In the genomic region with DNA sequence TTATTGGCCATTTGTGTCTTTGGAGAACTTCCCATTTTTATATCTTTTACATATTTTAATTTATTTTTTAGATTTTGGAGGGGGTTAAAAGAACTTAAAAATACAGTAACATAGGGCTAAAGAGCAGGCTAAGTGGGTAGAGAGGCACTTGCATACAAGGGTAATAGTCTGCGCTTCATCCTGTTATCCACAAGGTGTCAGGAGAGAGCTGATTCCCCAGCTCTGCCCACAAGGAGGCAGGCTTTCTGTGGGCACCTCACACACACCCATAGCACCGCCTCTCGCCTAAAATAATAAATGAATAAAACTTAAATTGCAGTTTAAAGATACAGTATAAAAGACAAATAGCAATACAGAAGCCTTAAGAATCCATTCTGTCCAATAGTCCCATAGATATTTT, we compare ENCODE assay signal across 10 mouse cellular contexts. TPM values are rescaled to one million over a fixed set of nuclear protein-coding genes. Genes with fewer than 3 reads are reported as not detected.
DNase-seq lines count a peak whose midpoint lies in the region; ATAC-seq and TF ChIP-seq lines count a peak whose summit lies in the region.
"Had no signal": no experiment of that assay in that cellular context is flagged by ENCODE, and none has a peak within 500 bp of the region (broad histone marks: within the 10 kb centered on the region; RNA-seq: fewer than 3 reads in every experiment).

No protein-coding gene starts in this region.

- H3K36me3 ChIP-seq in C2C12 (ENCODE audit: control insufficient read depth, insufficient read depth) (no peaks in the 10 kb centered on the region), MEL (ENCODE audit: control insufficient read depth in 1 of 2, insufficient read depth in 2 of 2, low read length in 2 of 2) (no peaks in the 10 kb centered on the region)
- no peaks in the 10 kb centered on the region for H3K36me3 ChIP-seq in embryonic facial prominence, embryonic 11.5 days (replicated peaks; ENCODE audit: control insufficient read depth, insufficient read depth, low read depth, low read length)
- H3K36me3 ChIP-seq: neural tube, embryonic 12.5 days had no signal

- H3K4me2 ChIP-seq in embryonic facial prominence, embryonic 11.5 days (ENCODE audit: low read depth, low read length): no peak overlapping the region
- H3K4me2 ChIP-seq: neural tube, embryonic 12.5 days had no signal

- TF ChIP-seq POLR2A in MEL (IDR thresholded peaks at IDR 0.05; ENCODE audit: control insufficient read depth in 1 of 2, insufficient read depth in 1 of 2, low read depth in 1 of 2, low read length in 2 of 2, poor library complexity in 1 of 2): no peak

- no peaks in the 10 kb centered on the region for H3K79me2 ChIP-seq in C2C12 (ENCODE audit: control insufficient read depth, insufficient read depth)
- no peaks in the 10 kb centered on the region for H3K79me2 ChIP-seq in MEL (ENCODE audit: control insufficient read depth, insufficient read depth, low read length, poor library complexity)

- H3K27me3 ChIP-seq in C2C12 (ENCODE audit: control insufficient read depth, insufficient read depth, insufficient read length) (peaks cover 17% of the 10 kb centered on the region), MEL (ENCODE audit: control insufficient read depth in 1 of 2, insufficient read depth in 2 of 2, low read length in 2 of 2) (peaks cover 0 to 3% of the 10 kb centered on the region in 2 experiments; a peak in 2 of 4 replicates)
- no peaks in the 10 kb centered on the region for H3K27me3 ChIP-seq in embryonic facial prominence, embryonic 11.5 days (ENCODE audit: control insufficient read depth, insufficient read depth, low read length)
- H3K27me3 ChIP-seq: neural tube, embryonic 12.5 days had no signal

- H3ac ChIP-seq in C2C12 (ENCODE audit: control insufficient read depth, insufficient read length, low read depth): no peak overlapping the region

- WGBS in embryonic facial prominence, embryonic 11.5 days: 24% methylated on average over 3 of the region's 3 CpGs

- H3K79me3 ChIP-seq in C2C12 (ENCODE audit: low read depth): no peaks in the 10 kb centered on the region

- no peaks in the 10 kb centered on the region for H3K4me1 ChIP-seq in MEL (ENCODE audit: control insufficient read depth in 1 of 2, insufficient read depth in 2 of 2, low read length in 2 of 2)
- H3K4me1 ChIP-seq in embryonic facial prominence, embryonic 11.5 days (ENCODE audit: control insufficient read depth, insufficient read depth, low read length): no peaks in the 10 kb centered on the region
- H3K4me1 ChIP-seq: neural tube, embryonic 12.5 days had no signal

- TF ChIP-seq CTCF in C2C12 (IDR thresholded peaks at IDR 0.05; ENCODE audit: control insufficient read depth, insufficient read depth, insufficient read length): peak; percentile 53
- peak; percentile 82 to 97 (median 94) for TF ChIP-seq CTCF in MEL (IDR thresholded peaks at IDR 0.05 in 2 of 3, conservative IDR thresholded peaks at IDR 0.05 in 1 of 3; ENCODE audit: control insufficient read depth in 1 of 3, insufficient read depth in 1 of 3, low read depth in 2 of 3, low read length in 3 of 3, poor library complexity in 1 of 3, severe bottlenecking in 1 of 3)

- H3K9me3 ChIP-seq in MEL (replicated peaks; ENCODE audit: insufficient read depth, low read length): no peaks in the 10 kb centered on the region
- no peaks in the 10 kb centered on the region for H3K9me3 ChIP-seq in embryonic facial prominence, embryonic 11.5 days (replicated peaks; ENCODE audit: control insufficient read depth, low read length)
- H3K9me3 ChIP-seq: neural tube, embryonic 12.5 days had no signal

- TF ChIP-seq RAD21 in MEL (IDR thresholded peaks at IDR 0.05; ENCODE audit: low read depth, low read length): peak; percentile 66

- no peak for TF ChIP-seq EP300 in MEL (IDR thresholded peaks at IDR 0.05; ENCODE audit: low read depth in 1 of 2, low read length in 2 of 2)

- no peak overlapping the region for H3K27ac ChIP-seq in MEL (ENCODE audit: control insufficient read depth, low read depth, low read length)
- H3K27ac ChIP-seq in embryonic facial prominence, embryonic 11.5 days (replicated peaks; ENCODE audit: low read depth, low read length): no peak overlapping the region
- H3K27ac ChIP-seq: neural tube, embryonic 12.5 days had no signal

- H3K9ac ChIP-seq in MEL (ENCODE audit: control insufficient read depth, low read depth, low read length, poor library complexity, severe bottlenecking): no peak overlapping the region
- H3K9ac ChIP-seq in embryonic facial prominence, embryonic 11.5 days (replicated peaks; ENCODE audit: low read length): no peak overlapping the region
- H3K9ac ChIP-seq: neural tube, embryonic 12.5 days had no signal

- no peak for ATAC-seq in embryonic facial prominence, embryonic 11.5 days (replicated peaks; ENCODE audit: insufficient number of reproducible peaks, low FRiP score, low TSS enrichment, low read depth)

- intact Hi-C loops in heart, postnatal 25 days (cut with DNase I): no loop called here

- no peak overlapping the region for H3K4me3 ChIP-seq in C2C12 (ENCODE audit: insufficient read depth, poor library complexity, severe bottlenecking)
- H3K4me3 ChIP-seq in MEL (ENCODE audit: control insufficient read depth in 1 of 2, insufficient read depth in 1 of 2, low read depth in 2 of 2, low read length in 2 of 2): no peak overlapping the region
- no peak overlapping the region for H3K4me3 ChIP-seq in embryonic facial prominence, embryonic 11.5 days (ENCODE audit: low read depth, low read length)
- H3K4me3 ChIP-seq: neural tube, embryonic 12.5 days had no signal

- peak; percentile 14 for DNase-seq in kidney, adult 9 months
- no peak for DNase-seq in kidney, adult 11 months
- DNase-seq in MEL (ENCODE audit: low read depth, low spot score): peak; percentile 78
- peak; percentile 68 for DNase-seq in embryonic facial prominence, embryonic 11.5 days (ENCODE audit: low spot score)
- DNase-seq in lung, postnatal 14 days: peak; percentile 5
- DNase-seq in ovary, postnatal 36 days (ENCODE audit: low spot score): no peak
- no peak for DNase-seq in heart, postnatal 25 days (ENCODE audit: low spot score)

TF ChIP-seq in C2C12, 6 proteins besides CTCF, POLR2A, EP300 and RAD21:
- TF ChIP-seq MYOG (IDR thresholded peaks at IDR 0.05; ENCODE audit: control insufficient read depth, extremely low read depth, insufficient read length) (no peak), MYOD1 (IDR thresholded peaks at IDR 0.05; ENCODE audit: control insufficient read depth, insufficient read length, low read depth) (no peak), USF1 (IDR thresholded peaks at IDR 0.05; ENCODE audit: low read depth) (no peak)

TF ChIP-seq in MEL, 35 proteins besides CTCF, POLR2A, EP300 and RAD21:
- 0 out of 2 replicates have a peak, but pooled peaks have one; percentile 33 for TF ChIP-seq MYC (IDR thresholded peaks at IDR 0.05; ENCODE audit: low read depth, low read length)
- TF ChIP-seq UBTF (IDR thresholded peaks at IDR 0.05; ENCODE audit: borderline replicate concordance, insufficient read depth, low read depth, low read length): no peak
- TF ChIP-seq SMC3 (IDR thresholded peaks at IDR 0.05; ENCODE audit: low read depth, low read length): peak; percentile 79
- TF ChIP-seq CHD2 (IDR thresholded peaks at IDR 0.05; ENCODE audit: low read length): no peak
- TF ChIP-seq MAFK (IDR thresholded peaks at IDR 0.05; ENCODE audit: borderline replicate concordance, low read depth, low read length): no peak
- TF ChIP-seq ZC3H11A (IDR thresholded peaks at IDR 0.05; ENCODE audit: low read depth, low read length): peak; percentile 44; the same call in 1 of the 2 replicates
- no peak for TF ChIP-seq RCOR1 (IDR thresholded peaks at IDR 0.05; ENCODE audit: low read depth, low read length)

RNA-seq across cellular contexts. Expression of a gene that starts 17.5 kb away (rescaled TPM):
- polyA plus RNA-seq in C2C12 (2012; fragmentation: generic; extraction: Trizol): not detected
- 0.81 and 1.0 TPM in 2 replicates for total RNA-seq in MEL (2012; rRNA removed)
- polyA plus RNA-seq in MEL (2012; ENCODE audit: insufficient read depth in 1 of 2, insufficient read length in 2 of 2, low read depth in 1 of 2, low replicate concordance in 2 of 2, missing spikeins in 1 of 2): 1 to 10 TPM in 1 of 2 experiments, not detected in 1; 1.5 TPM
- polyA plus RNA-seq in embryonic facial prominence, embryonic 11.5 days (2014; fragmentation: Nextera tagmentation; extraction: Ambion mirVana): not detected in 2 replicates
- total RNA-seq in heart, postnatal 25 days (2021): not detected
- polyA plus RNA-seq: heart, embryonic 16.5 days; neural tube, embryonic 12.5 days had no signal

RNA-seq across cellular contexts. Expression of a gene that starts 29.6 kb away (rescaled TPM):
- polyA plus RNA-seq in C2C12 (2012; fragmentation: generic; extraction: Trizol) (not detected), MEL (2012; ENCODE audit: insufficient read depth in 1 of 2, insufficient read length in 2 of 2, low read depth in 1 of 2, low replicate concordance in 2 of 2, missing spikeins in 1 of 2) (not detected)
- total RNA-seq in MEL (2012; rRNA removed): not detected in 2 replicates
- not detected in 2 replicates for polyA plus RNA-seq in embryonic facial prominence, embryonic 11.5 days (2014; fragmentation: Nextera tagmentation; extraction: Ambion mirVana)
- total RNA-seq in heart, postnatal 25 days (2021): not detected
- polyA plus RNA-seq: heart, embryonic 16.5 days; neural tube, embryonic 12.5 days had no signal

RNA-seq across cellular contexts. Expression of a gene that starts 32.1 kb away (rescaled TPM):
- polyA plus RNA-seq in C2C12 (2012; fragmentation: generic; extraction: Trizol): 0.08 TPM
- 0.39 TPM in 1 of 2 replicates, not detected in the other for total RNA-seq in MEL (2012; rRNA removed)
- under 1 TPM in 1 of 2 experiments, not detected in 1; 0.52 TPM for polyA plus RNA-seq in MEL (2012; ENCODE audit: insufficient read depth in 1 of 2, insufficient read length in 2 of 2, low read depth in 1 of 2, low replicate concordance in 2 of 2, missing spikeins in 1 of 2)
- polyA plus RNA-seq in embryonic facial prominence, embryonic 11.5 days (2014; fragmentation: Nextera tagmentation; extraction: Ambion mirVana): not detected in 2 replicates
- not detected for total RNA-seq in heart, postnatal 25 days (2021)
- polyA plus RNA-seq: heart, embryonic 16.5 days; neural tube, embryonic 12.5 days had no signal

RNA-seq across cellular contexts. Expression of a gene that starts 39.0 kb away (rescaled TPM):
- not detected for polyA plus RNA-seq in C2C12 (2012; fragmentation: generic; extraction: Trizol)
- not detected in 2 replicates for total RNA-seq in MEL (2012; rRNA removed)
- polyA plus RNA-seq in MEL (2012; ENCODE audit: insufficient read depth in 1 of 2, insufficient read length in 2 of 2, low read depth in 1 of 2, low replicate concordance in 2 of 2, missing spikeins in 1 of 2): not detected
- not detected in 2 replicates for polyA plus RNA-seq in embryonic facial prominence, embryonic 11.5 days (2014; fragmentation: Nextera tagmentation; extraction: Ambion mirVana)
- total RNA-seq in heart, postnatal 25 days (2021): not detected
- polyA plus RNA-seq: heart, embryonic 16.5 days; neural tube, embryonic 12.5 days had no signal

RNA-seq across cellular contexts. Expression of a gene that starts 55.1 kb away (rescaled TPM):
- polyA plus RNA-seq in C2C12 (2012; fragmentation: generic; extraction: Trizol): 26.8 TPM
- total RNA-seq in MEL (2012; rRNA removed): 1.4 and 2.2 TPM in 2 replicates
- polyA plus RNA-seq in MEL (2012; ENCODE audit: insufficient read depth in 1 of 2, insufficient read length in 2 of 2, low read depth in 1 of 2, low replicate concordance in 2 of 2, missing spikeins in 1 of 2): 1 to 10 TPM in 1 of 2 experiments, not detected in 1; 5.0 TPM
- 1.8 and 1.9 TPM in 2 replicates for polyA plus RNA-seq in embryonic facial prominence, embryonic 11.5 days (2014; fragmentation: Nextera tagmentation; extraction: Ambion mirVana)
- 10 to 100 TPM; 30.1 to 33.5 TPM for total RNA-seq in heart, postnatal 25 days (2021)

Comparison
In these comparisons a context has a peak if more than half of its experiments do, and no peak if none do; other contexts are left out.
1. DNase-seq: peak in kidney, adult 9 months (single experiment), MEL (single experiment), embryonic facial prominence, embryonic 11.5 days (single experiment) and lung, postnatal 14 days (single experiment); none in kidney, adult 11 months (single experiment), ovary, postnatal 36 days (single experiment) and heart, postnatal 25 days (single experiment).